Mouse (Mus musculus) thymus, postnatal 4 days (tissue): ENCODE data around the gene Tas2r115.
"Not testable (repeated sequence)": the region's sequence is repeated elsewhere in the genome, so short reads cannot be mapped to it uniquely, and the experiment has no call there.

Experiments used
- DNase-seq: peaks from one replicate; pipeline ENCODE4 v3.0.0; 2021

The Tas2r115 gene

DNA sequence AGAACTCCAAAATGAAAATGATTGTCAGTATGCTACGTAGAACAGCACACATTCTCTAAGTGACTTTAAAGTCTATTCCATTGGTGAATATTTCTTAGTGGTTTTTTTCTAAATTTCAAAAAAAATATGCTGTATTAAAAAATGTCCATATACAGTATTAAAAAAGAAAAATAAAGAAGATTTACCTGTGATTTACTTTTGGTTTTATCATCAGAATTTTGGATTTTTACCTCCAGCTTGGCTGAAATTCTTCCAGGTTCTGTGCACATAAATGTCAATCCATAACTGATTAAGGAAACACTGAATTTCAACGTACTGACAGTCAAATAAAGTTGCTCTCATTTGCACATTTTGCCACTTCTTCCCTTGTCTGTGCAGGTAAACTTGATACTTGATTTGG, at the start of gene Tas2r115:
TSS of gene Tas2r115 (minus strand) at position 101 of the 400 bp plus-strand sequence.
- DNase-seq: no peak

DNA sequence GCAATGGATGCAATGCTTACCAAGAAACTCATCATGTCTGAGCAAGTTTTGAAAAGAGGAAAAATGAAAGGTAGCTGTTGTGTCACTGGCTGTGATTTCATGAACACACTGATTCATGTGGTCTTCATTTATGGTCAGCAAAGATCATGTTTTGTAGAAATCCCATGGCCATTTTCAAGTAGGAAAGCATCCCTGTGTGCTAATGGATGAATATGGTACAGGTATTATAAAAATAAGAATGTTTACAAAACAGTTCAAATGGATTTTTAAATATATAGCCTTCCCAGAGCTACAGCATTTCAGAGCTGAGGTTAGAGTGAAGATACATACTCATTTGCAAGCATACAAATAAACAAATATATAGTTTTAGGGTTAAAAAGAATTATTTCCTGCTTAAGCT, 40.2 kb upstream of the Tas2r115 start, which contains the start of gene Tas2r136:
TSS of gene Tas2r136 (minus strand) at position 101 of the 400 bp plus-strand sequence.
- no peak for DNase-seq

DNA sequence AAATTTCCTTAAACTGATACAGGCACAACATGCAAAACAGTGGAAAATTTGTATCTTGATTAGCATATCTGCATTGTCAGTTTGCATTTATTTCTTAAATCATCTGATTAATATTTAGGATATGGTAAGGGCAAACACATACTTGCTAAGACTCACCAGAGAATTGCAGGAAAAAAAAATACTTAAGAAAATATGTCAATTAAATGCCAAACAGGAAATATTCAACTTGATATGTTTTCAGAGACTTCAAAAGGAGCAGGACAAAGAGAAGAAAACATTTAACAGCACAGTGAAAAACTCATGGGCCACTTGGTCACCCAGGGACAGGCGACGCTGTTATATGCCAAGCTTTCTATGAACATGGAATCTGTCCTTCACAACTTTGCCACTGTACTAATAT, 24.0 kb upstream of the Tas2r115 start, which contains the start of gene Tas2r102:
TSS of gene Tas2r102 (plus strand) at position 301 of the 400 bp plus-strand sequence.
- no peak for DNase-seq

DNA sequence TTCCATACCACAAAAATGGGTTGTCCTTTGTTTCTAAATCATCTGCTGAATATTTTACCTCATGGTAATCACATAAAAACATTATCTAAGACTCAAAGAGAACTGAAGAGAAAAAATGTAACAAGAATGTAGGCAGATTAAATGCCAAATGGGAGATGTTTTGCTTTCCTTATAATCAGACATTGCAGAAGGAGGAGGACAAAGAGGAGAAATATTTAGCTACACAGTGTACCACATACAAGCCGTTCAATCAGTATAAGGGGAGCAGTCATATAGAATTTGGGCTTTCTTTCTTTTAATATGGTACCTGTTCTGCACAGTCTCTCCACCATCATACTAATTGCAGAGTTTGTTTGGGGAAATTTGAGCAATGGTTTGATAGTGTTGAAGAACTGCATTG, 16.6 kb upstream of the Tas2r115 start, which contains the start of gene Tas2r124:
TSS of gene Tas2r124 (plus strand) at position 301 of the 400 bp plus-strand sequence.
- no peak for DNase-seq

DNA sequence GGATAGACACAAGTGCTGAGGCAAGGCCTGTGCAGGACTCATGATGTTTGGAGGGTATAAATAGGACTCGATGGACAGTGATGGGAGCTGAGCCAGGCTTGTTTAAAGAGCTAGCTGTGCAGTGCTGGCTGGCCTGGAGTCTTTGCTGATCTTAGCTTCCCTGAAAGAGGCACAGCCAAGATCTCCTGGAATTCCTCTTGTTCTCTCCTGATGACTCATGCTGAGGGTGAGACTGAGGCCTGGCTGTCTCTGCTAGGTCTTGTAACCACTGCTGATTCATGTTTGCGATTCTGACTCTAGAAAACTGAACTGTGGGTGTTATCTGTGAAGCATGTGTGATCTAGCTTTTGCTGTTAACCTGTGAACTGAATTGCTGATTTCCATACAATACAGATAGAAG, 12.4 kb upstream of the Tas2r115 start:
- no peak for DNase-seq

DNA sequence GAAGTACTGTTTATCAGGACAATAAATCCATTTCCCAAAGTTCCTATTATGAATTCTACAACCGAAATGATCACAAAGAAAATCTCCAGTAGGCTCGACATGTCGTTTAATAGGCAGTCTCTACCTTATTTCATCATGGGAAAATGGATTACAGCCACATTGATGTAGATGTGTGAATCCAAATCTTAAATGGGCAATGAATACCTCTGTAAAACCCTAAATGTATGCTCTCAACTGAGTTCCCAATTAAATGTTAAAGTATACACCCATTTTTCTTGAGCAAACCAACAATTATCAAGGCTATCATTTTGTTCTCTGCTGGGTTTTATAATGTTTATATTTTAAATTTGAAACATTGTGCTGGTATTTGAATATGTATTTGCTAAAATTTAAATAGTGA, 26.0 kb downstream of the Tas2r115 start, which contains the start of gene Tas2r122:
TSS of gene Tas2r122 (minus strand) at position 101 of the 400 bp plus-strand sequence.
- DNase-seq: no peak

DNA sequence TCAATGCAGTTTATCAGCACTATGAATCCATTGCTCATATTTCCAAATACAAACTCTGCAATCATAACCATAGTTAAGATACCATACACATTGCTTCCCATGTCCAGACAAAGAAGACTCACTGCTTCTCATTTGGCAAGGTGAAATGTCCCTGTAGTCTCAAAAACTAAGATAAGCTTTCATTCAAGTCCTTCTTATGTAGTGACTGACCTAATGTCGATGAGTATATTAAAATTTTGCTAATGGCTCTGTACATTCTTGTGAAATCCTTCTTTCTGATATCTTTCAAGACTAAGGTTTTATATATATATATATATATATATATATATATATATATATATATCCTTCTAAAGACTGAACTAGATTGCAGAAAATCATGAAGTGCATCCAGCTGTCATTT, 36.9 kb downstream of the Tas2r115 start, which contains the start of gene Tas2r121:
TSS of gene Tas2r121 (minus strand) at position 101 of the 400 bp plus-strand sequence.
- no peak for DNase-seq

DNA sequence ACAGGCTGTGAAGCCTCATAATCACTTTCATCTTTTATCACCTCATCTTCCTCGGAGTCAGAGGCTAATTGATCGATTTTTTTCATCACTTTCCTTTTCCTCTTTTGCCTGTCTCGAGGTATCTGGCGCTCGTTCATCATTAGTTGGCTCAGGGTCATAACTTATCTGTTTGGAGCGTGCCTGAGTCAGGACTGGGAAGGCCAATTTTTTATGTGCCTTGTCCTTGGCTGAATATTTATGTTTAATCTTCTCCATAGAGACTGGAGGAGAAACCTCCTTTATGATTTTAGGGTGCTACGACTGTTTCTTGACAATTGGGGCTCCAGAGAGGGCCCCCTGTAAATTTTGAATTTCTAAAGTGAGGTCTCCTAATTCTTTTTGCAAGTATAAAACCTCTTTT, 46.2 kb downstream of the Tas2r115 start:
- DNase-seq: not testable (repeated sequence)
